Mouse (Mus musculus) megakaryocyte, embryonic 14.5 days (primary cell): ENCODE measurements at regions not wholly inside any gene's neighbourhood (a gene's known extent, or its start where the extent isn't known, plus 50 kb on each side); places are given as distances from the start of the nearest gene placed in this dataset.

ENCODE experiments used
- FLI1 ChIP-seq: IDR thresholded peaks from 2 replicates; pipeline ENCODE4 v1.6.1; 2012; ENCODE audit warnings: low read length, inconsistent platforms, mixed read lengths
- GATA1 ChIP-seq: IDR thresholded peaks from 3 replicates; pipeline ENCODE4 v1.6.1; 2012; ENCODE audit warnings: mixed read lengths, low read length, inconsistent platforms, borderline replicate concordance

DNA sequence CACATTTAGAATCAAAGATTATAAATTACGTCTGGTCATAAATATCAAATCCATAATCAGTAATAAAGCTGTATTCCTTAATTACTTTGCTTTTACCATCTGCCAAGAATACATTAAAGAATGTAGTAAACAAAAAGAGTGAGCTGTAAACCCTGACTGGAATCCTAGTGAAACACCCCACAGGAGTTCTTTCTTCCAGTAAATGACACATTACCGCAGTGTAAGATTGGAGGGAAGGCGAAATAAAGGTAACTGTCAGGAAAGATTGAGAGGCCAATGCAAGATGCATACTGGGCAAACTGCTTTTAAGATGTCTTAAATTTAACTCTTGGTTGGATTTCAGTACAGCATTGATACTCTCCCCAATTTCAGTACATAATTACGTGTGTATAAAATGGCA, 772.0 kb downstream of the Hace1 start:
- no peak for TF ChIP-seq GATA1
- no peak for TF ChIP-seq FLI1
